Mouse (Mus musculus) spleen, adult 2 months (tissue): Measurements from ENCODE around the gene Gtpbp2. TPM values are rescaled to one million over a fixed set of nuclear protein-coding genes. Genes with fewer than 3 reads are reported as not detected.

Experiments used
- DNase-seq, 2 experiments: peaks; one replicate each; pipeline versions ENCODE4 v3.0.0 to v3.0.0-alpha.2; 2012 to 2021; ENCODE audit warnings: low spot score in 2 of 2, low read depth in 1 of 2
- H3K27ac ChIP-seq: fragments of 200-500 bp; 2 replicates; pipeline ENCODE4 v1.5.1; 2012; ENCODE audit warnings: low read length, inconsistent platforms; ENCODE audit not compliant: insufficient read depth
- H3K27me3 ChIP-seq: fragments of 200-500 bp; 2 replicates; pipeline ENCODE4 v1.6.1; 2012; ENCODE audit warnings: mild to moderate bottlenecking, moderate library complexity, low read length, inconsistent platforms; ENCODE audit not compliant: control insufficient read depth, insufficient read depth
- H3K36me3 ChIP-seq: fragments of 200-500 bp; 2 replicates; pipeline ENCODE4 v1.6.1; 2012; ENCODE audit warnings: mild to moderate bottlenecking, low read length, inconsistent platforms; ENCODE audit not compliant: control insufficient read depth, insufficient read depth
- H3K4me1 ChIP-seq: fragments of 200-500 bp; 2 replicates; pipeline ENCODE4 v1.6.1; 2011; ENCODE audit warnings: inconsistent platforms; ENCODE audit not compliant: control insufficient read depth, insufficient read depth, insufficient read length
- H3K4me3 ChIP-seq: fragments of 200-500 bp; 2 replicates; pipeline ENCODE4 v1.5.1; 2011; ENCODE audit warnings: mild to moderate bottlenecking, inconsistent platforms; ENCODE audit not compliant: insufficient read depth, insufficient read length; ENCODE audit errors: extremely low read depth
- CTCF ChIP-seq: fragments of 200-500 bp; IDR thresholded peaks from 2 replicates; pipeline ENCODE4 v1.5.1; 2011; ENCODE audit warnings: mild to moderate bottlenecking, inconsistent platforms; ENCODE audit not compliant: insufficient read depth, insufficient read length, insufficient replicate concordance; ENCODE audit errors: extremely low read depth
- POLR2A ChIP-seq: fragments of 200-500 bp; IDR thresholded peaks from 2 replicates; pipeline ENCODE4 v1.6.1; 2011; ENCODE audit warnings: low read depth, low read length, inconsistent platforms
- WGBS: fragments of 180-500 bp; shearing (Covaris S2); methylation state at CpG from one replicate; pipeline ENCODE4 v1.1.7; 2018; 5-methylcytosine and 5-hydroxymethylcytosine counted together
- polyA plus RNA-seq: library from polyadenylated mRNA; depleted of rRNA; stranded (reverse); fragments of >200 nt; gene quantifications from 2 replicates; pipeline ENCODE4 v1.2.3, GENCODE M21; 2012

Gene Gtpbp2
- polyA plus RNA-seq, 1 experiment, result 176 TPM

GRCm38 (mm10) chr17:46132058-46132718 is 28.6 kb upstream of the Gtpbp2 start:
- DNase-seq, result peak in 1 of 2 experiments; percentile 61
- no peak overlapping the region for H3K4me3 ChIP-seq
- H3K27me3 ChIP-seq, result no peaks in the 10 kb centered on the region
- TF ChIP-seq CTCF (peak; percentile 83; the same call in 1 of the 2 replicates), POLR2A (no peak)
- H3K36me3 ChIP-seq, result peaks cover 14% of the 10 kb centered on the region
- WGBS, result 23% methylated on average over 12 of the region's 12 CpGs
- H3K4me1 ChIP-seq, result no peaks in the 10 kb centered on the region; the same call in 1 of the 2 replicates
- H3K27ac ChIP-seq, result no peak overlapping the region

- Histone ChIP-seq H3K4me1 (no peaks in the 10 kb centered on the region; the same call in 1 of the 2 replicates), H3K27ac (no peak overlapping the region), H3K36me3 (peaks cover 10% of the 10 kb centered on the region), H3K4me3 (no peak overlapping the region), H3K27me3 (no peaks in the 10 kb centered on the region)
- TF ChIP-seq POLR2A, result no peak
- no peak for TF ChIP-seq CTCF
- no peak for DNase-seq
- 87% methylated on average over 8 of the region's 8 CpGs for WGBS
These were observed 28.0 kb upstream of the Gtpbp2 start for GRCm38 (mm10) chr17:46132862-46133261.

GRCm38 (mm10) chr17:46138563-46139236 is 22.1 kb upstream of the Gtpbp2 start:
- Histone ChIP-seq H3K4me1 (peaks cover 5% of the 10 kb centered on the region; the same call in 1 of the 2 replicates), H3K4me3 (no peak overlapping the region), H3K27me3 (no peaks in the 10 kb centered on the region), H3K36me3 (no peaks in the 10 kb centered on the region), H3K27ac (no peak overlapping the region)
- TF ChIP-seq CTCF (no peak), POLR2A (no peak)
- 59% methylated on average over 8 of the region's 8 CpGs for WGBS
- no peak for DNase-seq

- H3K27ac ChIP-seq, result no peak overlapping the region
- H3K36me3 ChIP-seq, result no peaks in the 10 kb centered on the region
- no peak overlapping the region for H3K4me3 ChIP-seq
- H3K27me3 ChIP-seq, result no peaks in the 10 kb centered on the region
- DNase-seq, result no peak
- peaks cover 6% of the 10 kb centered on the region; the same call in 1 of the 2 replicates for H3K4me1 ChIP-seq
- WGBS, result 78% methylated on average over 3 of the region's 3 CpGs
- no peak for TF ChIP-seq CTCF
- no peak for TF ChIP-seq POLR2A
These were observed 21.0 kb upstream of the Gtpbp2 start for GRCm38 (mm10) chr17:46139872-46140271.

GRCm38 (mm10) chr17:46143578-46144423 is 17.0 kb upstream of the Gtpbp2 start, which contains the start of gene Rsph9:
TSS of gene Rsph9 (minus strand) at chr17:46144216.
- Histone ChIP-seq H3K36me3 (peaks cover 9% of the 10 kb centered on the region), H3K4me3 (peak within 1 kb of the TSS; percentile 60), H3K27ac (no peak within 1 kb of the TSS), H3K4me1 (peaks cover 6% of the 10 kb centered on the region; the same call in 1 of the 2 replicates), H3K27me3 (no peaks in the 10 kb centered on the region)
- 6% methylated on average over 37 of the region's 37 CpGs for WGBS
- TF ChIP-seq CTCF (no peak), POLR2A (no peak)
- DNase-seq, result peak; percentile 45 to 80

- peak within 1 kb of the TSS; percentile 73 for H3K27ac ChIP-seq
- H3K4me1 ChIP-seq, result peaks cover 4% of the 10 kb centered on the region; the same call in 1 of the 2 replicates
- DNase-seq, result peak; percentile 90
- 2% methylated on average over 33 of the region's 33 CpGs for WGBS
- no peaks in the 10 kb centered on the region for H3K27me3 ChIP-seq
- TF ChIP-seq CTCF (no peak), POLR2A (peak; percentile 97)
- peak within 1 kb of the TSS; percentile 82 for H3K4me3 ChIP-seq
- H3K36me3 ChIP-seq, result peaks cover 10% of the 10 kb centered on the region
These were observed 7.7 kb upstream of the Gtpbp2 start, which contains the start of gene Mad2l1bp for GRCm38 (mm10) chr17:46152847-46153782. TSS of gene Mad2l1bp (minus strand) at chr17:46153553.
